Mouse (Mus musculus): ENCODE measurements around the gene Zfp42.

Gene Zfp42

DNA sequence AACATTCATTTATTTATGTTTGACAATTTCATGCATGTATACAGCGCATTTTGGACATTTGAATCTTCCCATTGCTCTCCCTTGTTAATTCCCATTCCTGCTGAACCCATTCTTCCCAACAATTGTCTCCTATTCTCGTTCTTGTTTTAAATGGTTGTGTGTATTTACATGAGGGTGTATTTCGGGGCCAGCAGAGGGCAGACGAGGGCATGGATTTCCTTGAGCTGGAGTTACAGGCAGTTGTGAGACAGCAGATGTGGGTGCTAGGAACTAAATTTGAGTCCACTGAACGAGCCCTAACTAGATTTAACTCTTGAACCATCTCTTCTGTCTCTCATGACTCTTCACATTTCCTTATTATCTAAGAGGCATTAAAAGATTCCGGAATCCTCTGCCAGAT lies 55.1 kb downstream of the Zfp42 start:
- DNase-seq (ENCODE audit: low spot score in 2 of 2), result no peak

DNA sequence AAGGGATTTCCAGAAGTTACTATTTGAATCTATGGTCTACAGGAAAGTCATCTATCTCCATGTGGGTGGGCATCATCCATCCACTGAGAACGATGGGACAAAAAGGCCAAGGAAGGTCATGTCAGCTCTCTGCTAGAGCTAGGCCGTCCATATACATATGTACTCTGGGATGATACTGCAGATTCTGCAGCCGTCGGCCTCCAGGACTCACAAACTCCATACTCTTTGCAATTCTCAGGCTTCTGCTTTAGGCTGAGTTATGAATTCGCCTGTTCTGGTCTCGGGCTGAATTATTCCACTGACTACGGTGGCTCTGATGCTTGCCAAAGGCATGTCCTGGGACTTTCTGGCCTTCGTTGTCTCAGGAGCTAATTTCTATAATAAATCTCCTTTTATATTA lies 58.1 kb downstream of the Zfp42 start:
- DNase-seq (ENCODE audit: low spot score in 2 of 2), result no peak

Data from spleen, postnatal 4 days (tissue).